Mouse (Mus musculus): Measurements from ENCODE around the gene Lepr. TPM values are rescaled to one million over a fixed set of nuclear protein-coding genes. Genes with fewer than 3 reads are reported as not detected.
"Not testable (repeated sequence)": the region's sequence is repeated elsewhere in the genome, so short reads cannot be mapped to it uniquely, and the experiment has no call there.

Lepr gene
- total RNA-seq, 2 experiments from 2014 or later: 3.1 to 7.0 TPM

GRCm38 (mm10) chr4:101715805-101716204 is 1.4 kb upstream of the Lepr start:
- DNase-seq: no peak

DNA sequence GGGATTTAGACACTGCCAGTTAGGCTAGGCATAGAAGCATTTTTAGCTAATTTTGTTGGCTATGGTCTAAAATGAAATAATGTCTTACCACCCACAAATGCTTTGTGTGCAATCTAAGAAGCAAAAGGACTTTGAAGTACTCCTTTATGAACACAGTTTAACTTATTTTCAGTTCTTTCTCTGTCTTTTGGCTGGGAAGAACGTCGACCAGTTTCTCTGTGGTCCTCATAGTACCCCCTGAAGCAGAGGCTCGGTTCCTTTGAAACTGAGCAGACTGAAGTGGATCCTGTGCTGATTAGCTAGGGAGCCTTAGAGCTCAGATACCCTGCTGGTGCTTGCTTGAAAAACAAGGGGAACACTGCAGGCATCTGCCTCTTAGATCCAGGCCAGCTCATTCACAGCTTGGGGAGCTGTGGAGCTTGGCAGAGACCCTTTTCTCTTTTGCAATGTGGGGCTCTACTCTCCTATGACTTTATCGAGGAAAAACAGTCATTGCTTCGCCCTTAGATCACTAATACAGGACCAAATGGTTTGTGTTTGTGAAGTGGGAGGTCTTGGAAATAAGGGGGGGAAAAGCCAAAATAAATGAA is 1.9 kb downstream of the Lepr start:
- no peak for DNase-seq

- no peak for DNase-seq
These were observed 4.5 kb downstream of the Lepr start for GRCm38 (mm10) chr4:101721705-101722104.

GRCm38 (mm10) chr4:101741973-101742372 is 24.8 kb downstream of the Lepr start:
- no peak for DNase-seq

GRCm38 (mm10) chr4:101745534-101745933 is 28.3 kb downstream of the Lepr start:
- no peak for DNase-seq

DNA sequence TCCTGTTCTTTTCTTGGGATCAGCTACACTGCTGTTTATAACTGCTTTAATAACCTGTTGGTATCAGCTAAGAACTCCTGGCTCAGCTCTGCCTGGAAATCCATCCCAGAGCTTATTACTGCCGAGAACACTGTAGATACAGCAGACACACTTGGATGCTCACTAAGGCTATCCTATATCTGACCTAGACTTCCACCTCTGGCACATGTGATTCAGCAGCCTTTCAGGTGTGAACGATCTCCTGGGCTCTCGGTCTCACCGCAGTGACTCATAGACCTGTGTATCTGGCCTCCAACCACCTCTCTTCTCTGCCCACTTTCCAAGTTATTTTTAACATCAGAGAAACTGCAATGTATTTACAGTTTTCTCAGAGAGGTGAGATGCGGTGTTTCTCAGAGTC is 43.3 kb downstream of the Lepr start:
- DNase-seq: no peak

GRCm38 (mm10) chr4:101843923-101844322 is 126.7 kb downstream of the Lepr start, which contains the start of gene B020004J07Rik:
B020004J07Rik (minus strand) TSS chr4:101844023.
- not testable (repeated sequence) for DNase-seq

- no peak for DNase-seq
These were observed 133.7 kb downstream of the Lepr start for GRCm38 (mm10) chr4:101850908-101851307.

DNA sequence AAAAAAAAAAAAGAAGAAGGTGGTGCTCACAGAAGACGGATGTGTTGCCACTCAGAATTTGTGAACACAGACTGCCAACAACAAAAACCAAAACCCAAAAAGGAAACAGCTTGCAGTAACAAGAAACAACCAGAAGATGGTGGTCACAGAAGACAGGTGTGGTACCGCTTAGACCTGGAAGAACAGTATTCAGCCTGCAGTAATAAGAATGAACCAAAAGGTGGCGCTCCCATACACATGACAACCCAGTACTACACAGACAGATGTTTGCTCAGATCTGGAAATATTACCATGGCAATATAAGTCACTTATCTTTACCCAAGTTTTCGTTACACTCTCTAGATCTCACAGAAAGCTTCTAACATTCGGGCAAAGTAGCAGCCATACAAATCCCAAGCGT is 143.7 kb downstream of the Lepr start:
- DNase-seq: no peak

- no peak for DNase-seq
These were observed 145.1 kb downstream of the Lepr start for GRCm38 (mm10) chr4:101862289-101862688.

Other genes with a start within 250 kb of the Lepr start
- gene Dnajc6, start 220.8 kb upstream of the Lepr start, total RNA-seq (2021): under 1 TPM; 0.73 to 0.90 TPM
- 10 to 100 TPM; 29.7 to 31.2 TPM for gene Leprot, start 69.7 kb upstream of the Lepr start, total RNA-seq (2021)
- not detected for gene B020004J07Rik, start 126.6 kb downstream of the Lepr start, total RNA-seq (2021)
- gene C130073F10Rik, start 176.4 kb downstream of the Lepr start, total RNA-seq (2021): not detected
- not detected for gene Gm12800, start 191.7 kb downstream of the Lepr start, total RNA-seq (2021)
- gene Gm12794, start 223.0 kb downstream of the Lepr start, total RNA-seq (2021): not detected

Data from gastrocnemius, postnatal 10 days (tissue).